Mouse (Mus musculus) midbrain, embryonic 14.5 days (tissue): ENCODE measurements around the gene Dolpp1. TPM values are rescaled to one million over a fixed set of nuclear protein-coding genes. Genes with fewer than 3 reads are reported as not detected.

Source experiments
- ATAC-seq: fragments of 200-750 bp; cut with Nextera tagmentation; 2 replicates; pipeline ENCODE4 v1.8.0; 2017; ENCODE audit warnings: moderate number of reproducible peaks, moderate library complexity; ENCODE audit not compliant: low FRiP score, low TSS enrichment
- DNase-seq: peaks from one replicate; pipeline ENCODE4 v3.0.0-alpha.2; 2015
- H3K27ac ChIP-seq: fragments of 300-500 bp; sonication (generic); replicated peaks from 2 replicates; pipeline ENCODE4 v1.5.1; 2014; ENCODE audit warnings: mild to moderate bottlenecking, low read depth, low read length, moderate library complexity
- H3K27me3 ChIP-seq: fragments of 300-500 bp; sonication (generic); 2 replicates; pipeline ENCODE4 v1.6.1; 2014; ENCODE audit warnings: low read length, control low read depth, mixed read lengths; ENCODE audit not compliant: control insufficient read depth, insufficient read depth
- H3K36me3 ChIP-seq: fragments of 300-500 bp; sonication (generic); 2 replicates; pipeline ENCODE4 v1.6.1; 2014; ENCODE audit warnings: low read length, control low read depth; ENCODE audit not compliant: control insufficient read depth, insufficient read depth
- H3K4me1 ChIP-seq: fragments of 300-500 bp; sonication (generic); 2 replicates; pipeline ENCODE4 v1.6.1; 2014; ENCODE audit warnings: mild to moderate bottlenecking, antibody characterized with exemption, low read length, control low read depth; ENCODE audit not compliant: control insufficient read depth, insufficient read depth
- H3K4me2 ChIP-seq: fragments of 300-500 bp; sonication (generic); 2 replicates; pipeline ENCODE4 v1.6.1; 2014; ENCODE audit warnings: mild to moderate bottlenecking, low read length, moderate library complexity
- H3K4me3 ChIP-seq: fragments of 300-500 bp; sonication (generic); replicated peaks from 2 replicates; pipeline ENCODE4 v1.5.1; 2014; ENCODE audit warnings: low read depth, low read length
- H3K9ac ChIP-seq: fragments of 300-500 bp; sonication (generic); replicated peaks from 2 replicates; pipeline ENCODE4 v1.6.1; 2014; ENCODE audit warnings: mild to moderate bottlenecking, low read length, moderate library complexity
- H3K9me3 ChIP-seq: fragments of 300-500 bp; sonication (generic); 2 replicates; pipeline ENCODE4 v1.6.1; 2016; ENCODE audit warnings: low read length, control low read depth, mixed read lengths; ENCODE audit not compliant: control insufficient read depth
- WGBS: fragments of 180-500 bp; shearing (Covaris S2); extraction: QIAGEN DNeasy Blood & Tissue Kit; methylation state at CpG from one replicate; pipeline ENCODE4 v1.1.7; 2014; 5-methylcytosine and 5-hydroxymethylcytosine counted together
- polyA plus RNA-seq: library from polyadenylated mRNA; unstranded; fragments of >200 nt; fragmentation: Nextera tagmentation; extraction: Ambion mirVana; gene quantifications from 2 replicates; pipeline ENCODE4 v1.2.1, GENCODE M21; 2014

The Dolpp1 gene
- polyA plus RNA-seq, 1 experiment from 2014 or later, result 56.3 TPM

GRCm38 (mm10) chr2:30371544-30371943, 20.5 kb upstream of the Dolpp1 start:
- WGBS, result 97% methylated on average over 8 of the region's 8 CpGs
- Histone ChIP-seq H3K4me3 (no peak overlapping the region), H3K4me2 (no peak overlapping the region), H3K27me3 (no peaks in the 10 kb centered on the region), H3K27ac (no peak overlapping the region), H3K9ac (no peak overlapping the region), H3K36me3 (peaks cover 83% of the 10 kb centered on the region), H3K9me3 (no peaks in the 10 kb centered on the region), H3K4me1 (no peaks in the 10 kb centered on the region)
- no peak for ATAC-seq
- DNase-seq, result no peak

- no peak for DNase-seq
- Histone ChIP-seq H3K27me3 (no peaks in the 10 kb centered on the region), H3K9ac (no peak overlapping the region), H3K36me3 (peaks cover 90% of the 10 kb centered on the region), H3K9me3 (no peaks in the 10 kb centered on the region), H3K4me1 (no peaks in the 10 kb centered on the region), H3K27ac (no peak overlapping the region), H3K4me2 (no peak overlapping the region), H3K4me3 (no peak overlapping the region)
- ATAC-seq, result no peak
- WGBS, result 98% methylated on average over 5 of the region's 5 CpGs
These were observed 19.3 kb upstream of the Dolpp1 start for GRCm38 (mm10) chr2:30372726-30373125.

- no peak overlapping the region for H3K27ac ChIP-seq
- no peak overlapping the region for H3K9ac ChIP-seq
- 93% methylated on average over 10 of the region's 10 CpGs for WGBS
- no peaks in the 10 kb centered on the region for H3K4me1 ChIP-seq
- H3K4me3 ChIP-seq, result no peak overlapping the region
- no peak for ATAC-seq
- no peaks in the 10 kb centered on the region for H3K9me3 ChIP-seq
- H3K27me3 ChIP-seq, result no peaks in the 10 kb centered on the region
- H3K36me3 ChIP-seq, result peaks cover 88% of the 10 kb centered on the region
- no peak for DNase-seq
- H3K4me2 ChIP-seq, result no peak overlapping the region
These were observed 16.2 kb upstream of the Dolpp1 start for GRCm38 (mm10) chr2:30375893-30376292.

- Histone ChIP-seq H3K4me1 (no peaks in the 10 kb centered on the region), H3K36me3 (peaks cover 86% of the 10 kb centered on the region), H3K4me2 (no peak overlapping the region), H3K9me3 (no peaks in the 10 kb centered on the region), H3K27me3 (no peaks in the 10 kb centered on the region), H3K9ac (no peak overlapping the region), H3K4me3 (no peak overlapping the region), H3K27ac (no peak overlapping the region)
- WGBS, result 96% methylated on average over 5 of the region's 5 CpGs
- ATAC-seq (no peak), DNase-seq (no peak)
These were observed 14.3 kb upstream of the Dolpp1 start for GRCm38 (mm10) chr2:30377721-30378120.

GRCm38 (mm10) chr2:30379307-30379706, 12.7 kb upstream of the Dolpp1 start:
- peaks cover 89% of the 10 kb centered on the region for H3K36me3 ChIP-seq
- no peaks in the 10 kb centered on the region for H3K4me1 ChIP-seq
- H3K9me3 ChIP-seq, result no peaks in the 10 kb centered on the region
- no peak overlapping the region for H3K27ac ChIP-seq
- no peaks in the 10 kb centered on the region for H3K27me3 ChIP-seq
- H3K4me2 ChIP-seq, result no peak overlapping the region
- 93% methylated on average over 7 of the region's 7 CpGs for WGBS
- DNase-seq (no peak), ATAC-seq (no peak)
- no peak overlapping the region for H3K9ac ChIP-seq
- H3K4me3 ChIP-seq, result no peak overlapping the region

- ATAC-seq (no peak), DNase-seq (no peak)
- Histone ChIP-seq H3K36me3 (peaks cover 94% of the 10 kb centered on the region), H3K27me3 (no peaks in the 10 kb centered on the region), H3K4me3 (no peak overlapping the region), H3K4me1 (no peaks in the 10 kb centered on the region), H3K9me3 (no peaks in the 10 kb centered on the region), H3K4me2 (no peak overlapping the region), H3K27ac (no peak overlapping the region), H3K9ac (no peak overlapping the region)
- 95% methylated on average over 10 of the region's 10 CpGs for WGBS
These were observed 11.3 kb upstream of the Dolpp1 start for GRCm38 (mm10) chr2:30380564-30381376.

- 97% methylated on average over 4 of the region's 4 CpGs for WGBS
- H3K27ac ChIP-seq, result no peak overlapping the region
- no peak for DNase-seq
These were observed 10.7 kb upstream of the Dolpp1 start for GRCm38 (mm10) chr2:30381377-30381725.

GRCm38 (mm10) chr2:30384814-30385213, 7.2 kb upstream of the Dolpp1 start:
- Histone ChIP-seq H3K27me3 (no peaks in the 10 kb centered on the region), H3K9ac (no peak overlapping the region), H3K4me2 (no peak overlapping the region), H3K4me1 (no peaks in the 10 kb centered on the region), H3K36me3 (peaks cover 59% of the 10 kb centered on the region), H3K9me3 (no peaks in the 10 kb centered on the region), H3K4me3 (no peak overlapping the region), H3K27ac (no peak overlapping the region)
- 86% methylated on average over 5 of the region's 5 CpGs for WGBS
- no peak for DNase-seq
- ATAC-seq, result no peak

More at GRCm38 (mm10) chr2:30381377-30381725, 10.7 kb upstream of the Dolpp1 start:
- Histone ChIP-seq H3K4me3 (no peak overlapping the region), H3K9me3 (no peaks in the 10 kb centered on the region), H3K36me3 (peaks cover 90% of the 10 kb centered on the region), H3K4me2 (no peak overlapping the region), H3K4me1 (no peaks in the 10 kb centered on the region), H3K27me3 (no peaks in the 10 kb centered on the region), H3K9ac (no peak overlapping the region)
- no peak for ATAC-seq

GRCm38 (mm10) chr2:30385591-30385990, 6.5 kb upstream of the Dolpp1 start:
- peaks cover 51% of the 10 kb centered on the region for H3K36me3 ChIP-seq
- no peak overlapping the region for H3K27ac ChIP-seq
- ATAC-seq, result no peak
- WGBS, result 83% methylated on average over 4 of the region's 4 CpGs
- DNase-seq, result no peak
- no peaks in the 10 kb centered on the region for H3K9me3 ChIP-seq
- no peaks in the 10 kb centered on the region for H3K4me1 ChIP-seq
- no peak overlapping the region for H3K9ac ChIP-seq
- H3K4me2 ChIP-seq, result no peak overlapping the region
- H3K27me3 ChIP-seq, result no peaks in the 10 kb centered on the region
- no peak overlapping the region for H3K4me3 ChIP-seq
